Mouse (Mus musculus) cerebellum, adult 11 months (tissue): ENCODE results near the gene Relb.

Experiments
- DNase-seq: peaks from one replicate; pipeline ENCODE4 v3.0.0; 2022

Relb gene

DNA sequence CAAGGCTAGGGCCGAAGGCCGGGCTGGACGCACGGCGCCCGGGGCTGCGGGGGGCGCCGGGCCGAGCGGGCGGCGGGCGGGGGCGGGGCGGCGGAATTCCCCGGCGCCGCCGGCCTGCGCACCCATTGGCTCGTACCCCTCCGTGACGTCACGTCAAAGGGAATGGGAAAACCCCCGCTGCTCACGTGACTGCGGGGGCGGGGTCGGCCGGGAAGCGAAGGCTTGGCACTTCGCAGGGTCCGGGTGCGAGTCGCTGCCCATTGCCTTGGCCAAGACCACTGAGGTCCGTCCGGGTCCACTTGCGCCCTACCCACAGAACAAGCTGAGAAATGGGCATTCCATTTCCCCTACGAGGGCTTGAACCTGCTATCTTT is at the start of gene Relb:
TSS of gene Relb (minus strand) at position 78 of the 374 bp plus-strand sequence.
- DNase-seq: peak; percentile 83

DNA sequence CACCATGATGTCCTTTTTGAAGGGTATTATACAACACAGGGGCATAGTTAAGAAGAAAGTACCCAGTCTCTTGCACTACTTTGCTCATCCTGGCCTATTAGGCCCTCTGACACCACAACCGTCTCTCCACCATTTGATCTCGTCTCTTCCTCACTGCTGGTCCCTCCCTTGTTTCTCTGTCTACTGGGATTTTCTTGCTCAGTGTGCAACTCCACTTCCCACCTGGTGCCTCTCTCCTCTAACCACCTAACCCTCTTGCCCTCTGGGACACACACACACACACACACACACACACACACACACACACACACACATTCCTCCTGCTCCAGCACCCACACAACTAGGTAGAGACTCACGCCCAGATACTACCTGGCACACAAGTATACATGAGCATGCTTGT is 49.7 kb upstream of the Relb start:
- no peak for DNase-seq

DNA sequence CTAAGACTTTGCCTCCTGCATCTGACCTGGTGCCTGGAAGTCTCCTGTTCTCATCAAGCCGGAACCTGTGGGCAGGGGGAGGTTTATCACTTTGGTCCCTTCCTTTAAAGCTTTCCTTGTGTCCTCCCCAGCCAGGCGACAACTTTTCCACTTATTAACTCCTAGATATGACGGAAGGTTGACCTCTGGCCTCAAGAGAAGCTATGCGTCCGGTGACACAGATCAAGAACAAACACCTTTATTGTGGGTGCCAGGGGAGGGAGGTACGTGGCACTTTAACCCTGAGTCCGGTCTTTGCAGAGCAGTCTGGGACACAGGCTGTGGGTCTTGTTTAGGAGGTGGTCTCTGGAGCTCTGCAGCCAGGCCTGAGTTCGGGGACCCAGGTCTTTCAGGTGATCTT is 48.6 kb upstream of the Relb start, which contains the start of gene Apoc2:
TSS of gene Apoc2 (minus strand) at position 70 of the 400 bp plus-strand sequence.
- no peak for DNase-seq

DNA sequence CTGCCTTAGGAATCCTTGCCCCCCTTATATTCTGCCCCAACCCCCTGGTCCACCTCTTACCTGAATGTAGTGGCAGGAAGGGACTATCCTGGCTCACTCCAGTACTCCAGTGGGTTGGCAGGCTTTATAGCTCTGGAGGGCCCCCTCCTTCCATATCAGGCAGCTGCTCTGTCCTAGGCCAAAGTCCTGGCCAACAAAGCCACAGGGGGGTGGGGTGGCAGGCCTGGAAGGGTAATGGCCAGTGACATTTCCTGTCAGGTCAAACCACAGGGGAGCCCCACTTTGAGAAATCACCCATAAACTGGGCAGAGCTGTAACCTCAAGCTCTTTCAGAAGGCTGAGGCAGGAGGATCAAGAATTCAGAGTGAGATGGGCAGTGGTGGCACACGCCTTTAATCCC is 47.4 kb upstream of the Relb start:
- no peak for DNase-seq

DNA sequence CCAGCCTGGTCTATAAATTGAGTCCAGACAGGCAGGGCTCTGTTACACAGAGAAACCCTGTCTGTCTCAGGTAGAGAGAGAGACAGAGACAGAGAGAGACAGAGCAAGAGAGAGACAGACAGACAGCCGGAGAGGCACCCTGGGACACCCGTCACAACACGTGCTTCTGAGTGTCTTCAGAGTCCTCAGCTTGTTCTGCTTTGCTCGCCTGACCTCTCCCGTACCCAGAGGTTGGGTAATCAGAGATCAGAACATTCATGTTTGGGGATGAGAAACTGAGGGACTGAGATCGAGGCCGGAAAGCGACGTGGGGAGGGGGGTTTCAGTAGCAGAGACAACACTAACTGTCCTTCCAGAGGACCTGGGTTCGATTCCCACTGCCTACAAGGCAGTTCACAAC is 46.6 kb upstream of the Relb start:
- no peak for DNase-seq

DNA sequence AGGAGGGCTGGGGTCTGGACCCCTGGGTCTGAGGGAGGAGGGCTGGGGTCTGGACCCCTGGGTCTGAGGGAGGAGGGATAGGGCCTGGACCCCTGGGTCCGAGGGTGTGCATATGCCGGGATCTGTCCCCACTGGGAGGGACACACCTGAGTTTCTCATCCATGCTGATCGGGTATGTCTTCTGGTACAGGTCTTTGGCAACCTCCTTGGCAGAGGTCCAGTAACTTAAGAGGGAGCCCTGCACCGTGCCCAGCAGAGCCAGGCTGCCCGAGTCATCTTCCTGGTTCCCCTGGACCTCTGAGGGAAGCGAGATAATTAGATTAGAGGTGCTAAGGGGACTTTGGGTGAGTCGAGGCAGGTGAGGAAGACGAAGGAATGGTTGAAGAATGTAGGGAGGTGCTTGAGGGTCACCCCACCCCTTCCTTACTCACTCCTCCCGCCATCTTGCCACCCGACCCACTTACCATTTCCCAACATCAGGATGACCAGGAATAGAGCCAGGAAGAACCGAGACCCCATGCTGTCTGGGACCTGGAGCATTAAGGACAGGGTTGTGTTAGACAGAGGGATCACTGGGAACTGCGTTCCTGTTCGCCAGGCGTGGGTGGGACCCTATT is 44.0 kb upstream of the Relb start:
- DNase-seq: no peak

DNA sequence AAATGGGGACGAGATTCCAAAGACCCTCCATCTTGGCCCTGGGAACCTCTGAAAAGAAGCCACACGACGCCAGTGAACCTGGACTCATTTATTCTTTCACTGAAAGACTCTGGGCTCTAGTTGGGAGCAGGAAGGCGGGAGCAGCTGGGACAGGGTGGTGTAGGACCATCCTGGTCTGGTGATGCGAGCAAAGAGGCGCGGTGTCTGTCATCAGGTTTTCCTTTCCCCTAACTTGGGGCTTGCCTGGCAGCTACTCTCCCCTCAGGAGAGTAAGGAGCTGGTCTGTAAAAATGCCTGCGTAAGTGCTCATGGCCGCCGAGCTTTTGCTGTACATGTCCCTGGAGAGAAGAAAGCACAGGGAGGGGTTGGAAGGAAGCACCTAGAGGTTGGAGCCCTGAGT is 42.3 kb upstream of the Relb start:
- DNase-seq: no peak

DNA sequence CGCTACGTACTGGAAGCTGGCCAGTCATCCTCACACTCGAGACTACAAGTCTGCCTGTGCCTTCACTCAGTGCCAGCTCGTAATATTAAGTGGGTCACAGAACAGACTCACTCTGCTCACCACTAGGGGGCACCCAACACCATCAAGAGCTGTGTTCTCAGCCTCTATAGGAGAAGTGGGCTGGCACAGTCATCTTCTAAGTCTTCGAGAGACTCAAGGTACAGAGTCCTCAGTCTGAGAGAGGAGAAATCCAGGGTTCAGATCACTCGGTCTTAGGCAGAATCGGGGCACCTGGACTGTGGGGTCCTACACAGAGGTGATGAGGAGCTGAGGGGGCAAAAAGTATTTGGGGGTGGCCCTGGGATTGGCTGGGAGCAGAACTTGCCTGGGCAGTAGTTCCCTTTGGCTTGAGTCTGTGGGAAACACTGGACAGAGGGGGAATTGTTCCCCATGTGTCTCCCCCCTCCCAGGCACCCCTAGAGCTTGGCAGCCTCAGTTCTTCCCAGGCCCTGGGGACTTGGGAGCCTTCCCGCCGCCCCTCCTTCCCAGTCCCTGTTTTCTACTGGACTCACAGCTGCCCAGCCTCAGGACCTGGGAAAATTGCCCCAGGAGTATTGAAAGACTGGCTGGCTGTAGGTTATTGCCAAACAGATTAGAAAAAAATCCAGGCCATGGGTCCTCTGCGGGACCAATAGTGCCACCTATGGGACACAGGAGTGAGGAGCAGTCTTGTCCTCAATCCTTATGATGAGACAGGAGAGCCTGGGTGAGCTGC is 39.9 kb upstream of the Relb start:
- peak; percentile 91 for DNase-seq

DNA sequence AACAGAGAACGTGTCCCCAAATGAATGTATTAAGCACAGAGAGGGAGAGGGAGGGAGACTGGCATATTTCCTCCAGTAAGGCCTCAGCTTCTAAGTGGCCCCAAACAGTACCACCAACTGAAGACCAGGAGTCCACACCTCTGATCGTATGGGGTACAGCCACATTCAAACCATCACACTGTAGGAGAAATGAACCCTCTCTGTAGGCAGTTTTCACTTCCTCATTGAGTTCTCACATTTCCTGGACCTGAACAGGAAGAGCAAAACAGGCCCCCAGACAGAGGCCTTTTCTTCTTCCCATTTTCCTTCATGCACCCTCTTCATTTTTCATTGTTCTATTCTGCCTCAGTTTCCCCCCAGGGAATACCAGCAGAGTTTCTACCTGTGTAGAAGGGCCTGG is 38.2 kb upstream of the Relb start:
- DNase-seq: no peak

DNA sequence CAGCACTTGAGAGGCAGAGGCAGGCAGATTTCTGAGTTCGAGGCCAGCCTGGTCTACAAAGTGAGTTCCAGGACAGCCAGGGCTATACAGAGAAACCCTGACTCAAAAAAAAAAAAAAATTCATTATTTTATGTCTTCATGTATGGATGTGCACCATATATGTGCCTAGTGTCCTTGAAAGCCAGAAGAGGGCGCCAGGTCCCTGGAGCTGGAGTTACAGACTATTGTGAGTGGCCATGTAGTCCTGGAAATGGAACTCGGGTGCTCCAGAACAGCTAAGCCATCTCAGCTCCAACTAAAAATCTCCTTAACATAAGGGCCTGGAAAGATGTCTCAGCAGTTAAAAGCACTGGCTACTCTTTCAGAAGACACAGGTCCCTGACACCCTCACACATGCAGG is 37.5 kb upstream of the Relb start:
- no peak for DNase-seq

DNA sequence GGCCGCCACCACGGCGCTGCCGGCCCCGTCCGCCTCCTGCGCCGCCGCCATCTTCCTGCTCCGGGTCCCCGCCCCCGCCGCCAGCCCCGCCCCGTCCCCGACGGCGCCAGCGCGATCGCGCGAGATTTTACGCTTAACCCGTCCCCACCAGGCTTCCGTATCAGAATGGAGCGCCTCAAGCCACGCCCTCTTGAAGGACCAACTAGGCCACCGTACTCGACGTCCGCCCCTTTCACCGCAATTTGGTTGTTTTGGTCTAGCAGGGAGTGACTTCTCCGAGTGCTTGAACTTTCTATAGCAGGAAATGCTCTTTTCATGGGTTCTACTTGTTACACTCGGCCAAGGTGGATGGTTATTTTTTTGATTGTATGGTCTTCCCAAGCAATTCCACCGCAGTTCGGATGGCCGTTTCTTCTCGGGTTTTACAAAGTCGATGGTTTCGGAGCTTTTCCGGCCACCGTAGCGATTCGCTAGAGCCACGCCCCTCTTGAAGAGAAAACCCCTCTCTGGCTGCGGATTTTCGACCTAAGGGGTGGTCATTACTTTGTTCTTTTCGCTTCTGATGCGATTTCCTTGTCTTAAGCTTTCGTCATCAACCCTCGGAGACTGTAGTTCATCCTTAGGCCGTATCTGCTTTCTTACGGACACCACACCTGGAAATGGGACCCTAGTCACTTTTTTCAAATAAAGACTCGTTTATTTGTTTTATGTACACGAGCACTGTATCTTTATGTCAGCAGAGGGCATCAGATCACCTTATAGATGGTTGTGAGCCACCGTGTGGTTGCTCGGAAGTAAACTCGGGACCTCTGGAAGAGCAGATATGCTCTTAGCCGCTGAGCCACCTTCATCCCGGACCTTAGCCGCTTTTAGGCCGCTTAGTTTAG is 36.0 kb upstream of the Relb start, which contains the start of gene Clptm1:
TSS of gene Clptm1 (minus strand) at position 79 of the 887 bp plus-strand sequence.
- peak; percentile 96 for DNase-seq

DNA sequence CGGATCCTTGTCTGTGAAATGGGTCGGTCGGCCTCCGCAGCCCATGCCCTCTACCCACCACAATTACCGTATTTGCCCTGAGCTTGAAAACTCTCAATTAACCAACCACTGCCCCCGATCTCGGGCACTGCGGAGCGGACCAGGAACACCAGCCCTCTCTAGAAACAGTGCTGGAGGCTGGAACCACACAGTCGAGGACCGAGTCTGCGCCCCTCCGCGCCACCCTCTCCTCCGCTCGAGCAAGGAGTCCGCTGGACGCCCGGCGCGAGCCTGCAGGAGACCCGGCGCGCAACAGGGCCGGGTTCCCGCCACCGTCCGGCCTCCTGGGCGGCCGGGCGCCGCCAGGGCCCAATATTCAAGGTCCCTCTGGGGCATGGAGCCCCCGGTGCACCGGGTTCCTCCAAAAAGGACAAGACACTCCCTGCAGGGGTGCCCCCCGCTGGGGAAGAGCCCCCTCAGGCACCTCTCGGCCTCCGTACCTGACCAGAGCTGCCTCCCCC is 35.3 kb upstream of the Relb start:
- no peak for DNase-seq

DNA sequence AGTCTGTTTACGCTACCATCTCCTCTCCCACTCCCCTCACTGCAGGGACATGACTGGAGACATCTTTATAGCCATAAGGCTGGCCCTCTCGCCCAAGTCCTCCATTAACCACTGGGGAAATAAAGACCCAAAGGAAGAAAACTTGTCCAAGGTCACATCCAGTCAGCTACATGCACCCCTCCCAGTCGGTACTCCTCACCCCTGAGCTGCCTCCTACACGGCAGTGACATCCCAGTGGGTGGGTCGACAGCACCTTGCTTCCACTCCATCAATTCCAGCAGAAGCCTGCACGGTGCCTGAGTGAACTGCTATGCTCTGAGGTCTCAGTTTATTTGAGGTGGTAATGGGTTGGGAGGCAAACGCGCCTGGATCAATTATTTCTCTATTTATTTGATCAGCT is 34.7 kb upstream of the Relb start:
- DNase-seq: peak; percentile 34

DNA sequence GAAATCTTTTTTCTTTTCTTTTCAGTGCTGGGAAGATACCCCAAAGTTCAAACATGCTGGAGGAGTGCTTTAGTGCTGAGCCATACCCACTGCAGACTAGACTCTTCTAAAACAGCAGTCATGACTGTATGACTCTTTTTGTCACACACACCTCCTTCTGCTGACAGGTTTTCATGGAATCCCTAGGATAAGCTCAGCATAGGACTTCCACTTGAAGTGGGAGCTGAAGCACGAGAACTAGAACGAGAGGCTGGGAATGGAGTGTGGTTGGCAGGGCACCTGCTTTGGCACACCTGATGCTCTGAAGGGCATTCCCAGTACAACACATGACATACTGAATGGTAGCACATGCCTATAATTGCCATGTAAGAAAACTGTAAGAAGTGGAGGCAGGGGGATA is 23.4 kb upstream of the Relb start:
- DNase-seq: no peak

DNA sequence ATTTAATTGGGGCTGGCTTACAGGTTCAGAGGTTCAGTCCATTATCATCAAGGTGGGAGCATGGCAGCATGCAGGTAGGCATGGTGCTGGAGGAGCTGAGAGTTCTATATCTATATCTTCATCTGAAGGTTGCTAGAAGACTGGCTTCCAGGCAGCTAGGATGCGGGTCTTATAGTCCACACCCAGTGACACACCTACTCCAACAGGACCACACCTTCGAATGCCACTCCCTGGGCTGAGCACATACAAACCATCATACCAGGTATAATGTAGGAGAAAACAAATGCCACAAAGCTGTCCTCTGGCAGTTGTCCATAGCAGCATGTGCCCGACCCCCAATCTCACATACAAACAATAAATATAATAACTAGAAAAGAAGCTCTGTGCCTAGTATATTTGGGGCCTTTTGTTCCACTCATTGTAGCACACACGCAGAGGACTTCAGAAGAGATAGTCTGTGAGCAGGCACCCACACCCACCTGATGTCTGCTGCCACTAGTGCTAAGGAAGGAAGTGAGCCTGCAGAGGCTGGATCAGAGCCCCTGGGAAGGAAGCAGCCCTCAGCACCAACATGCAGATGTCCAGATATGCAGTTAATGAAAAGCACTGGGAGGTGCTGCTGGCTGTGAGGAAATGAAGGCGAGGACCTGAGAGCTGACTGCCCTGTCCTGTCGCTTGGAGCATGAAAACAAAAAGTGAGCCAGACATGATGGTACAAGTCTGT is 22.0 kb upstream of the Relb start:
- DNase-seq: no peak

DNA sequence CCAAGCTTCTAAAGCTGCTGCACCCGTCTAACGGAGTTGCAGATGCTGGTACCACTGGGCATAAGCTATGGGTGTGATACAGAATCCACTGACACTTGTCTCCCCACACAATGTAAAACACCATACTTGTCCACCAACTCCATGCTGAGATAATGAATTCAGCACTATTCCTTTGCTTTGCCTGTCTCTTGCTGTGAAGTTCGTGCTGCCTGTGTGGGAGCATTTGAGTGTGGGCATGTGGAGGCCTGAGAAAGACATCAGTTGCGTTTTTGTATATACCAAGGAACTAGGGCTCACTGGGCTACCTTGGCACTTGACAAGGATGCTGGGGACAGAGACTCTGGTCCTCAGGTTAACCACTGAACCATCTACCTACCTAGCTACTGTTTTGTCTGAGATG is 12.0 kb upstream of the Relb start:
- no peak for DNase-seq

DNA sequence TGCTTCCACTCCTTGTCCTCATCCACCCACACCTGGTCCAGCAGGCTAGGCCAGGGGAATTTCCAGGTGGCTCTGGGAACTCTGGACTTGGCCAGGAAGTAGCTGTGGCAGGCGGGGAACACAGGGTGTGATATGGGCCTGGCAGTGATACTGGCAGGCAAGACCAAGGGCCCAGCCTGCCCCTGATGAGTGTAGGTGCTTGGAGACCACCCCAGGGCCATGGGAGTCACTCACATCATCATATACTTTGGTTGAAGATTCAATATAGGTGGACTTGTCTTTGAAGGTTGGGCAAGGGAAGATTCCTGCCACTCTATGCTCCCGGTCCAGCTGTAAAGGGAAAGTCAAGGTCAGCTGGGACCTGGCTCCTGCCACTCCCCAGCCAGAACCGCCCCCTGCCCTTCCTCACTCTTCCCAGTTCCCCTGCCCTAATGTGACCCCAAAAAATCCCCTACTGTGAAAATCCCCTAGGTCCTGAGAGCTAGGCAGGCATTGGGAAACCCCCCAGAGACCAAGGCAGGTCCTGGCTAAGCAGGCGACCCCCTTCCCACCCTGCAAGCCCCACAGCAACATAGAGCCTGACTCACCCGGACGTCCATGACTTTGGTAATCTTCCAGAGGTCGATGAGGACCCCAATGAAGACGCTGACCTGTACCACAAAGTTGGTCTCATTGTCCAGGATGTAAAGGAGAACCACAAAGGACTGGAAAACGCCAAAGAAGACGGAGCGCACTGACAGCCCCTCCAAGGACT is 6.0 kb upstream of the Relb start:
- no peak for DNase-seq

DNA sequence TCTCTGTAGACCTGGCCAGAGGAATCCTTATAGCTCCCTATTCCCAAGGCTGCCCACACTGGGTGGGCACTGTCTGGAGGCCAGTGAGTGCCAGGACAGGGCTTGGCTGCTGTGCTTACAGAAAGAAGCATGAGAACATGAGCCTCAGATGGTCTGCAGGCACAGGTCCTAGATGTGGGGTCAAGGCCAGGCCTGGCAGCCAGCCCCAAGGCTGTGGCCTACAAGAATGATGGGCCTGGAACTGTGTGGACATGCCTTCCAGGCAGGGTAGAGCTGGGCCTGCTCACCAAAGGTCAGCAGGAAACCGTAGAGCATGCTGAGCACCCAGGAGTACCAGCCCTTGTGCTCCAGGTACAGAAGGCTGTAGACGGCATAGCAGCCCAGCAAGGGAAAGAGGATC is 5.4 kb upstream of the Relb start:
- no peak for DNase-seq

DNA sequence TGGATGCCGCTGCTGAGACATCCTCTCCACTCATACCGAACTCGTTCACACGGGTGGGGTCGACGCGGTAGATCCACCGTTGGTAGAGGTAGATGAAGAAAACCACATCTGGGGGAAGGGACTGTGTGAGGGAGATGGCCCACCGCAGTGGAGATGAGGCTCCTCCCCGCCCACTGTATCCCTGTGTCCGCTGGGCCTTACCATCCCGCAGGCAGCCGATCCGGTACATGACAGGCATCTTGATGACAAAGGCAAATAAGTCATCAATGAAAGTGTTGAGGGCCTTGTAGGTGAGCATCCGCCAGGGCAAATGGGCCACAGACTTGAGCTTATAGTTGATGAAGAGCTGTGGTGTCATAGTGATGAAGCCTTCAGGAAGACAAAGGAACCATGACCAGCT is 4.6 kb upstream of the Relb start:
- DNase-seq: no peak

DNA sequence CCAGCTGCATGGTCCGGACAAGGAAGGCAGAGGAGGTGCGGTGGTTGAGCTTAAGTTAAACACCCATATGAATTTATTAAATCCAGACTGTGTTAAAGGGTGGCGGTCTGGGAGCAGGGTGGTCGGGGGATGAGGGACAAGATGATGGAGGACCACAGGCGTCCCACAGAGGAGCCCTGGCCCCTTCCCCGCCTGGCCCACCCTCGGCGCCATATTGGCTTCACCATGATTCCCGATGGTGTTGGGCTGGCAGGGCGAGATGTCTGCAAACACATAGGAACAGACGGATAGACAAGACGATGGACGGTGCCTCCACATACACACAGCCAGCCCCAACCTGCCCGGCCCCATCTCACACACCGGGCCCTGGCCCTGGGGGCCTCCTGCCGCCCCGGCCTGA is 4.0 kb upstream of the Relb start:
- DNase-seq: no peak

DNA sequence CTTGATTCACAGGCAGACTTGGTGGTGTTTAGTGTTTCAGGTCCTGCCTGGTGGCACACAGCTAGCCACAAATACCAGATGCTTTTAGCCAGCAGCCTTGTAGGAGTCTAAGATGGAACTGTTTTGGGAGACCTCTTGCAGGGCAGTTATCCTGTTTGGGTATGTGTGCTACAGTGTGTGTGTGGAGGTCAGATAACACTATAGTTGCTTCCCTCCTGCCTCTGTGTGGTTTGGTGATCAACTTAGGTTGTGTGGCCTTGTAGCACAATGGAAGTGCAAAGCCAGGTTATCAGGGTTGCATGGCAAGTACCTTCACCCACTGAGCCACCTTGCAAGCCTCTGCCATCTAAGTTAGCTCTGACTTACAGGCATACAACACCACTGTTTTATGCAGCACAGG is 3.5 kb upstream of the Relb start:
- DNase-seq: no peak

DNA sequence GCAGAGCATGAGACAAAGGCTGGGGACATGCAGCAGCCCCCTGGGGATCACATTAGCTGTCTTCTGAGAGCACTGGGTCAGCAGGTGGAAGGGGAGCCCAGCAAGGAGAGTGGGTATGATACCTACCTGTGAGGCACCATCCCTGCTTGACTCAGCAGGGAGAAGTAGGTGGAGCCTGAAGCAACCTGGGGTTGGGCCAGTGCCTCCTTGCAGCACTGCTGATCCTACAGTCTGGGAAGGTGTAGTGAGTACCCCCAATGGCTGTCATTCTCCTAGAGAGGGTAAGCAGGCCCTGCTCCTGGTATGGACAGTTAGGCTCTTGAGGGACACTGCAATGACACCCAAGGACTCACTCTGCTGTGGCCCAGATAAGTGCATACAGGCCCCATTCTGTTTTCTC is 3.0 kb upstream of the Relb start:
- no peak for DNase-seq
